ENCODE assay signal across 13 mouse cellular contexts in the genomic region with DNA sequence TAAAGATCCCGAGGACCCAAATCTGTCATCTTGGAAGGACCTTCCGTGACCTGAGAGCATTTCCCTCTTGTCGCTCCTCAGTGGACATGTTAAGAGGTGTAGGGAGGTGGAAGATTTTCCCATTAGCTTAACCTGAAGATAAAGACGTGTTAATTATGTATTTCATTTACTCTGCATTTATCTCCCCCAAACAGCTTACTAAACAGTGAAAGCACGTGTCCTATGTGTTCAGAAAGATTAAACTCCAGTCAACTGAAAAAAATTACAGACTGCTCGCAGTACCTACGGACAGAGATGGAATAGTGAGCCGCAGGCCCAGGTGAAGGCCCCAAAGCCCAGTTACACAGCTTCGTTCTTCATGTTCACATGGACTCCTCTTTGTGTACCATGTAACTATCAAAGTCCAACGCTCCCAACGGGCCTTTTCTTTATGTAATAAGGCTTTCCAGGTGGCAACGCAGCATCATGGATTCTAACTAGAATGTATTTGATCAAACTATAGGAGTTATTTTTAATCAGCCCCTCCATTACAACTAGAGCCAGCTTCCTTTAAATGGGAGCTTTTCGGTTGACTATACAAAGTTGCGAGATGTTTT.
"Had no signal": no experiment of that assay in that cellular context is flagged by ENCODE, and none has a peak within 500 bp of the region (broad histone marks: within the 10 kb centered on the region; RNA-seq: fewer than 3 reads in every experiment).

No protein-coding gene starts in this region.

- H3K27me3 ChIP-seq: kidney, embryonic 15.5 days; limb, embryonic 12.5 days; neural tube, embryonic 12.5 days had no signal

- H3K4me3 ChIP-seq: kidney, embryonic 15.5 days; left cerebral cortex, adult 2 months; limb, embryonic 12.5 days; neural tube, embryonic 12.5 days had no signal

- ATAC-seq: intestine, embryonic 16.5 days had no signal

- H3K9ac ChIP-seq: kidney, embryonic 15.5 days; limb, embryonic 12.5 days; lung, embryonic 14.5 days; neural tube, embryonic 12.5 days had no signal

- H3K9me3 ChIP-seq: kidney, embryonic 15.5 days; limb, embryonic 12.5 days; neural tube, embryonic 12.5 days had no signal

- H3K4me2 ChIP-seq: kidney, embryonic 15.5 days; limb, embryonic 12.5 days; lung, embryonic 14.5 days; neural tube, embryonic 12.5 days had no signal

- H3K27ac ChIP-seq: kidney, embryonic 15.5 days; left cerebral cortex, adult 2 months; limb, embryonic 12.5 days; macrophage; neural tube, embryonic 12.5 days had no signal

- H3K4me1 ChIP-seq: kidney, embryonic 15.5 days; limb, embryonic 12.5 days; neural tube, embryonic 12.5 days had no signal

- DNase-seq: kidney, adult 2 months; kidney, postnatal 14 days; lung, embryonic 14.5 days; lung, postnatal 14 days; midbrain, embryonic 14.5 days; right cerebral cortex, postnatal 25 days; thymus, postnatal 36 days had no signal
